Mouse (Mus musculus): ENCODE measurements around the gene Dcst1.
A peak's percentile ranks its signal among the peaks of the same experiment; 100 is the strongest.

Gene Dcst1

GRCm38 (mm10) chr3:89388134-89388881, 23.3 kb upstream of the Dcst1 start:
- peak; percentile 70 for DNase-seq

DNA sequence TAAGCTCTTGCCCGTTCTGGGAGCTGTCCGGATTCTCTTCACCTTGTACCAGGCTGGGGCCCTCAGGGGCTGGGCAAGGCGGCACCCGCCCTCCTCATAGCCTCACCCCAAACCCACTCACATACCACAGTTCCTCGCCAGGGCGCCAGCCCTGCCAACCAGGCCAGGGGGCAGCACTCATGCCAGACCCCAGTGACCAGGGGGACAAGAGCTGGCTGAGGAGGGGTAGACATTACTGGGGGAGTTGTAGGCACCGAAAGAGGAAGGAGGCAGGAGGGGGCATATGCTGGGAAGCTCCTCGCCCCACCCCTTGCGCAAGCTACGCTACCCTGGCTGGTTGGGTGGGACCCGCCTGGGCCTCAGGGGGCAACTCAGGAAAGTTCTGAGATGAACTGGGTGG, 22.6 kb upstream of the Dcst1 start:
- DNase-seq, result no peak

- DNase-seq, result no peak
Observed at GRCm38 (mm10) chr3:89386438-89387420, 21.7 kb upstream of the Dcst1 start.

GRCm38 (mm10) chr3:89385451-89385850, 20.4 kb upstream of the Dcst1 start:
- DNase-seq, result no peak

DNA sequence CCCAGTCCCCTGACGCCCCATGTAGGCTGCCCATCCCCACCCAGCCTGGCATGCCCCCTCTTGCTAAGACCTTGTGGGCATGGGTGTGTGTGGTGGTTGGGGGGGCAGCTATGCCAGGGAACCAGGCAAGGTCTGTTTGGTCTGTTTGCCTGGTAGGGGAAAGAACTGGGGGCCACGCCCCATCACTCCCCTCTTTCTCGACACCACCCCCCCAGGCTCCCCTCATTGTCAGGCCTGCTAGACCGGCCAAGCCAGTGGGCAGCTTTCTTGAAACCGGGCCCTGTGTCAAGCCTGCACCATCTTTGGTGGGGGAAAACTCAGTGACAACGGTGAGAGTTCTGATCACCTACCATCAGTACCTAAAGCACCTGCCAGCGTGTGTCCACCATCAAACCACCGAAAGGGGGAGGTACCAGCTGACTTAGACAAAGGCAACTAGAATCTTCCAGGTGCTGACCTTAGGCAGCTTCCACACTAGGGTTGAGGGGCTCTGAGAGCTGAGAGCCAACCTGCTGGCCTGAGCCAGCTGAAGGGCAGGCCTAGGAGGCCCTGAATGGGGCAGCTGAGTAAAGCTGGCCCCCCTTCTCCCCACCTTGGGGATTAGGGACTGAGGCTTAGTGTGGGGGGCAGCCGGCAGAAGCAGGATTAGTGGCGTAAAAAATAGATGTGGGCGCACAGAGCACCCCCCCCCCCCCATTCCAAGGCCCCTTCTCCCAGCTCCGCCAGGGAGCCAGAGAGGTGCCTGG, 19.5 kb upstream of the Dcst1 start:
- DNase-seq, result no peak

DNA sequence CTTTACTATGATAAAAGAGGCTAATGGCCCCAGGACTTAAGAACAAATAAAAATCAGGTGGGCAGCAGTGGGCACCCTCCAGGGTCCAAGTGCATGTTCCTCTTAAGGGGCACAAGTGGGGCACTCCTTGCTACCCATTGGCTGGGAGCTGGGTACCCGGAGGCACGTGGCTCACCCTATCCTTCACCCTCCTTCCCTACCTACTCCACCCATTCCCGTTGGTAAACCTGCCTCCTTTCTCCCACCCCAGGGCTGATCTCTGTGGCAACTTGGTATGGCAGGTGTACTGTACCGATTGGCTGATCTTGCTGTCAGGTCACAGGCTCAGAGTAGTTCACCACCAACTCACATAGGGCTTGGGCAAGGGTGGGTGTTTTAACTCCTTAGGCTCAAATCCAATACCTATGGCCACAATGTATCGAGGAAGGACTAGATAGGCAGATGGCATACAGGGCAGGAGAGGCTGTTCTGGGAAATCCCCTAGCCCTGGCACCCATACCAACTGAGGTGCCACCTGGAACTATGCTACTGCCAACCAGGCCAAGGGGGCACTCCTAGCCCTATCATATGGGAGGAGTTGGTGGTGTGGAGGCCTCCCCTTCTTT, 18.7 kb upstream of the Dcst1 start:
- no peak for DNase-seq

DNA sequence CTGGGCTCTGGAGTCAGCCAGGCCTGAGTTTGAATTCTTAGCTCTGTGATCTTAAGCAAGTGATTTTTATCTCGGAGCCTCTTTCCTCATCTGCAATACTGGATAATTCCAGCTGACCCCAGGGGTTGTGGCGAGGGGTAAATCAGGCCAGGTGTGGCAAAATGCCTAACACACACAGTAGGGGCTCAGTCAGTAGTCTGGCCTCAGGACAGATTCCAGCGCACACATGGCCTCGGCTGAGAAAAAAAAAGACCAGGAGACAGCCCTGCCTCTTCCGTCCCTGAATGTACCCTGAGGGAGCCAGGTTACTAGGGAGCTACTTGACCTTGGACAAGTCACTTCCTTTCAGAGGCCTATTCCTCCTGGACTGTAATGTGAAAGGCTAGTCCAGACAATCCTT, 17.9 kb upstream of the Dcst1 start:
- no peak for DNase-seq

DNA sequence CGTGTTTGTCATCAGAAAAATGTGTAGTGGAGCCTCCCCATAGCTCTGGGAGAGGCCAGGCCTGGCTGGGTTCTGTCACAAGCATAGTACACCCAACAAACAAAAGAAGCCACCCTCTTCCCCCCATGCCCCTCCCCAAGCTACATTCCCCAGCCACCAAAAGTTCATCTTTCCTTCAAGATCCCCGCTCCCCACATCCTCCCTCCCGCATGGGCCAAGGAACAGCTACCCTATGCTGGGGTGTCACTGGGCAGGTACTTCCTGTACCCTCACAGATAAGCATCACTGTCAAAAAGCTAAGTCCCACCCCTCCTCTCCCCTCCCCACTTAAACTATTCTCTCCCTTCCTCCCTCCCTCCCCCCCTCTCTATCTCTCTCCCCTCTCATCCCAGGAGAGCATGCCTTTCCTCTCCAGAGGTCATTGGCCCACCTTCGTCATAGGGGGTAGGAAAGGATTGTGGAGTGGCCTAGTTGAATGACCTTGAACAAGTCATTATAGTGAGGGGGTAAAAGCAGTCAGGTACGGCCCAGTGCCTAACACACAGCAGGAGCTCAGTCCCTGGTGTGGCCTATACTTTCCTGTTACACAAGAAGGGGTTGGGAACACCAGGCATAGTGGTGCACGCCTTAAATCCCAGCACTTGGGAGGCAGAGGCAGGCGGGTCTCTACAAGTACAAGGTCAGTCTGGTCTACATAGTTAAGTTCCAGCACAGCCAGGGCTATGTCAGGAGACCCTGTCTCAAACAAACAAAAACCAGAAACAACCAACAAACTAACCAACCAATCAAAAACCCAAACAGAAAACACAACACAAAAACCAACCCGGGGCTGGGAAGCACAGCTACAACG, 17.2 kb upstream of the Dcst1 start:
- DNase-seq, result no peak

- no peak for DNase-seq
Observed at GRCm38 (mm10) chr3:89381233-89381632, 16.2 kb upstream of the Dcst1 start.

DNA sequence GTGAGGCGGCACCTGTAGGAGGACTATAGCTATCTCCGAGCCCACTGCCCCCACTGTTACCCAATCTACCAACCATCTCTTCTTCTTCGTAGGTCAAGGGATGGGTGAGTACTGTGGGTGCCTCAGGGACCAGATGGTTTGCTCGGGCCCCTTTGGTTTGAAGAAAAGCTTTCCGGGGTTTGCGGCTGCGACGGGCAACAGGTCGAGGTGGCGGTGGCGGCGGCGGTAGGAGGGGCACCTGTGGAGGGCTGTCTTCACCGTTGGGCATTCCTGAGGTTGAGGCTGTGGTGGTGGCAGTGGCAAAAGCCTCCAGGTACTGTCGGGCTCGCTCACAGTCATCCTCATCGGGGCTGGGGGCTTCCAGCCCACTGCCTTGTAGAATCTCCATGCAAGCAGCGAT, 15.7 kb upstream of the Dcst1 start:
- no peak for DNase-seq

DNA sequence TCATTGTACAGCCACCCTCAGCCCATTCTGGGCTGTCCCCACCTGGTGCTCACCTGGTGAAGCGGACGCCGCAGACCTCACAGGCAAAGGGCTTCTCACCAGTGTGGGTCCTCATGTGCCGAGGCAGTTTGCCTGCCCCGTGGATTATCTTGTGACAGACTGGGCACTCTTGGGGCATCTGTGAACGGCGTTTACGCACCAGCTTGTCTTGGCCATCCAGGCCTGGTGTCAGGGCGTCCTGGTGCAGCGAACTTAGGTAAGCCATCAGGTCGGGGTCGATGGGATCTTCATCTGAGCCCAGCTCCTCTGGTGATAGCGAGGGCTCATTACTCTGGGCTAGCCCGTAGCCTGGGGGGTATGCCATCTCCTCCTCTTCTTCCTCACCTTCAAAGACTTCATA, 15.2 kb upstream of the Dcst1 start:
- no peak for DNase-seq

GRCm38 (mm10) chr3:89379388-89380131, 14.5 kb upstream of the Dcst1 start:
- DNase-seq, result no peak

GRCm38 (mm10) chr3:89378394-89379067, 13.5 kb upstream of the Dcst1 start:
- DNase-seq, result peak; percentile 75

- DNase-seq, result no peak
Observed at GRCm38 (mm10) chr3:89377831-89378230, 12.8 kb upstream of the Dcst1 start.

GRCm38 (mm10) chr3:89373581-89374231, 8.7 kb upstream of the Dcst1 start:
- DNase-seq, result no peak

GRCm38 (mm10) chr3:89367338-89367737, 2.3 kb upstream of the Dcst1 start:
- DNase-seq, result no peak

DNA sequence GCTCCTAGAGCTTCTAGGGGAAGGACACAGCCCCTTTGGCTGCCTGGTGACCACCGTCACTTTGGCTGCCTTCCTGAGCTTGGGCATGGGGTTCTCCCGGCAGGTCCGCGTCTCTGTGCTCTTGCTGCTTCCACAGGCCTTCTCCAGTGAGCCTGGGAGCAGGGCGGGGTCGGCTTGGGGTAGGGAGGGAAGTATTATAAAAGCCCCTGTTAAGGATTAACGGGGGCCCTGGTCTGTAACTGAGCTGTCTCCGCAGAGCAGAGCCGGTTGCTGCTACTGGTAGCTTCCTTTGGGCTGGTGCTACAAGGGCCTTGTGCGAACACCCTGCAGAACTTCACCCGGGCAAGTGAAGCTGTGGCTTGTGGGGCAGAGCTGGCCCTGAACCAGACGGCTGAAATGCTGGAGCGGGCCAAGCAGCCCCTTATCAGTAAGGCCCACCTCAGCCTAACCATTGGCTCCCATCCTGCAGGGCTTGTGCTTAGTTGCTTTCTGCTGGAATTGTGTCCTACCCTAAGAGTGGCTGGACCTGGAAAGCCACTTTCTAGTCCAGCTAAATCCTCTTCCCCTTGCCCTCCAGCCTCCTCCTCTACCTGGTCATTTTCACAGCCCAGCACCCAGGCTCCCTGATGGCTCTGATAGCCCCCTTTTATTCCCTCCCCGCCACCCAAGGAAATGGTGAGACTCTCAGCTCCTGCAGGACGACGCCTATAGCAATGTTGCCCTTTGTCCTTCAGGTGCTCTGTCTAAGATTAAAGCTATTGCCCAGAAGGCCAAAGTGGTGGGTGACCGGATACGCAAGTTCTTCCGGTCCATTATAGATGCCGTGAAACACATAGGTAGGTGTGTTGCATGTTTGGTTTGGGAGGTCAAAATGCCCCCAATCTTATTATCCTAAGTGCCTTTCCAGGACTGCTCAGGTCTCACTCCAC, 697 bp upstream of the Dcst1 start:
- no peak for DNase-seq

- DNase-seq, result no peak
Observed at GRCm38 (mm10) chr3:89364631-89365030, 422 bp downstream of the Dcst1 start.

GRCm38 (mm10) chr3:89361675-89362074, 3.4 kb downstream of the Dcst1 start, which contains the start of gene Dcst2:
Gene Dcst2, plus strand, starts transcription at chr3:89361975.
- DNase-seq, result no peak

Data from right cerebral cortex, postnatal 4 days (tissue).